In the genomic region with DNA sequence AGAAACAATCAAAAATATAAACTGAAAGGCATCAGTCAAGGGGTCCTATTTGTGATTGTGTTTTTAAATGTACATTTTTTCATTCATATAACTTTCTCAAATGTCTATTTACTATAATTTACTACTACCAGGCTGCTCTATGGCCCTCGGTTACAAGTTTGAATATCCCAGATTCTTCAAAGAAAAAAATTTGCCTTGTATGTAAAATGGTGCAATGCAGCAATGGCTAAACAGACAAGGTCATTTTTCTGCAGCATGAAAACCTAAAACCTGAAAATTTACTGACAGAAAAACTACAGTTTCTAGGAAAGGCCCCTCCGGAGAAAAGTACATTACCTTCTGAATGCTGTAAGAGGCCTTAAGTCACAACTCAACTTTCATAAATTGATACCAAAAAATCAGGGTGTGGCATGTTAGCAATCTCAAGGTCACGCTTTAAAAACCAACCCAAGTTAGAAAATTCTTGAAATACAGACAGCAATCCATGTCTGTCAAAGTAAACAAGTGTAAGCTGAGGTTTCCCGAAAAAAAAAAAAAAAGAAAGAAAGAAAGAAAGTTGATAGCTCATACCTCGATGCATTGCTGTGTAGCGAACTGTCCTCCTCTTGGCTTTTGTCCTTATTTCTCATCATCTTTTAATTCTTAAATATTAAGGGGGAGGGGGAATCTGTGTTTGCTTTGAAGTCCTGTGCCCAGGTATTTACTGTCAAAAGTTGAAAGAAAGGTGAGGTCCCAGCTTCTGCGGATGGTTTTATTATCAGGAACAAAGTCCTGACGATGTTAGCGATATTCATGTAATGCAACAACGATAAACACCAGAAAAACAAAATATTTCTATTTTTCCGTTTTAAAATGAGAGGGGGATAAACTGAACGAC, we compare ENCODE assay signal across 8 mouse cellular contexts. TPM values are rescaled to one million over a fixed set of nuclear protein-coding genes. Genes with fewer than 3 reads are reported as not detected.
DNase-seq lines count a peak whose midpoint lies in the region; ATAC-seq and TF ChIP-seq lines count a peak whose summit lies in the region.

No protein-coding gene starts in this region.

- peak overlapping the region; percentile 95 for H3K9ac ChIP-seq in hindbrain, embryonic 14.5 days
- peak overlapping the region; percentile 64 for H3K9ac ChIP-seq in midbrain, postnatal 0 days (replicated peaks; ENCODE audit: low read length, poor library complexity, severe bottlenecking)

- no peak for TF ChIP-seq CTCF in bone marrow macrophage, adult 2 months (IDR thresholded peaks at IDR 0.05; ENCODE audit: low read depth, low read length)
- TF ChIP-seq CTCF in midbrain, postnatal 0 days (IDR thresholded peaks at IDR 0.05), result no peak

- ATAC-seq in hindbrain, embryonic 14.5 days (ENCODE audit: low FRiP score), result no peak
- ATAC-seq in midbrain, postnatal 0 days (ENCODE audit: low FRiP score), result no peak

- H3K4me2 ChIP-seq in hindbrain, embryonic 14.5 days (replicated peaks), result peak overlapping the region; percentile 87
- H3K4me2 ChIP-seq in midbrain, postnatal 0 days (ENCODE audit: low read depth, low read length, poor library complexity, severe bottlenecking), result peak overlapping the region; percentile 47

- H3K4me3 ChIP-seq in bone marrow macrophage, adult 2 months (ENCODE audit: insufficient read depth, low read length), result peak overlapping the region; percentile 69
- H3K4me3 ChIP-seq in hindbrain, embryonic 14.5 days (replicated peaks; ENCODE audit: low read length), result peak overlapping the region; percentile 74
- H3K4me3 ChIP-seq in midbrain, postnatal 0 days (ENCODE audit: low read depth, low read length), result peak overlapping the region; percentile 45

- peak; percentile 2 for DNase-seq in layer of hippocampus, adult 11-12 months (ENCODE audit: low spot score)
- DNase-seq in layer of hippocampus, postnatal 14 days (ENCODE audit: low spot score in 2 of 2), result no peak
- no peak for DNase-seq in hindbrain, embryonic 14.5 days (ENCODE audit: low spot score)
- DNase-seq in midbrain, postnatal 0 days (ENCODE audit: low spot score), result no peak
- DNase-seq in right cerebral cortex, postnatal 10 days (ENCODE audit: low spot score in 2 of 2), result no peak
- DNase-seq in right cerebral cortex, postnatal 25 days, result no peak
- DNase-seq in spleen, postnatal 10 days (ENCODE audit: low spot score in 2 of 2), result no peak

- 2% methylated on average over 12 of the region's 12 CpGs for WGBS in hindbrain, embryonic 14.5 days
- WGBS in midbrain, postnatal 0 days, result under 1% methylated on average over 12 of the region's 12 CpGs

- H3K9me3 ChIP-seq in hindbrain, embryonic 14.5 days (ENCODE audit: control insufficient read depth, low read length), result no peaks in the 10 kb centered on the region
- no peaks in the 10 kb centered on the region for H3K9me3 ChIP-seq in midbrain, postnatal 0 days (ENCODE audit: low read length)

- TF ChIP-seq POLR2A in bone marrow macrophage, adult 2 months (IDR thresholded peaks at IDR 0.05; ENCODE audit: borderline replicate concordance, low read depth, low read length), result no peak

- H3K36me3 ChIP-seq in hindbrain, embryonic 14.5 days (replicated peaks; ENCODE audit: control insufficient read depth, insufficient read depth), result peaks cover 12% of the 10 kb centered on the region
- no peaks in the 10 kb centered on the region for H3K36me3 ChIP-seq in midbrain, postnatal 0 days (ENCODE audit: insufficient read depth, low read length)

- no peaks in the 10 kb centered on the region for H3K27me3 ChIP-seq in hindbrain, embryonic 14.5 days (ENCODE audit: control insufficient read depth, insufficient read depth, low read length)
- H3K27me3 ChIP-seq in midbrain, postnatal 0 days (ENCODE audit: insufficient read depth, low read length), result no peaks in the 10 kb centered on the region

- peak overlapping the region; percentile 84 for H3K27ac ChIP-seq in bone marrow macrophage, adult 2 months (ENCODE audit: insufficient read depth, low read depth, low read length)
- peak overlapping the region; percentile 99 for H3K27ac ChIP-seq in hindbrain, embryonic 14.5 days
- H3K27ac ChIP-seq in midbrain, postnatal 0 days (ENCODE audit: low read depth, low read length), result peak overlapping the region; percentile 90

- H3K4me1 ChIP-seq in bone marrow macrophage, adult 2 months (ENCODE audit: control insufficient read depth, insufficient read depth, low read length), result peaks cover 11% of the 10 kb centered on the region
- H3K4me1 ChIP-seq in hindbrain, embryonic 14.5 days (replicated peaks; ENCODE audit: control insufficient read depth, insufficient read depth, low read length), result peaks cover 25% of the 10 kb centered on the region
- 0 out of 2 replicates have a peak, but pooled peaks cover 3% of the 10 kb centered on the region for H3K4me1 ChIP-seq in midbrain, postnatal 0 days (ENCODE audit: insufficient read depth, low read length)

RNA-seq across cellular contexts. Expression of a gene that starts 1.2 kb away (rescaled TPM):
- total RNA-seq in layer of hippocampus, postnatal 14 days (2021), result 10 to 100 TPM; 47.2 to 49.8 TPM
- 44.4 and 47.9 TPM in 2 replicates for polyA plus RNA-seq in bone marrow macrophage, adult 2 months (2012; ENCODE audit: insufficient read depth, insufficient read length, missing spikeins)
- polyA plus RNA-seq in hindbrain, embryonic 14.5 days (2014; fragmentation: Nextera tagmentation; extraction: Ambion mirVana), result 35.6 and 42.3 TPM in 2 replicates
- 34.0 and 34.4 TPM in 2 replicates for total RNA-seq in midbrain, postnatal 0 days (2014; rRNA removed)
- 33.2 and 43.8 TPM in 2 replicates for polyA plus RNA-seq in midbrain, postnatal 0 days (2015; fragmentation: Nextera tagmentation; extraction: Ambion mirVana)
